Mouse (Mus musculus) limb, embryonic 11.5 days (tissue): ENCODE results near the gene Zbtb4. TPM values are rescaled to one million over a fixed set of nuclear protein-coding genes. Genes with fewer than 3 reads are reported as not detected.

ENCODE experiments used
- ATAC-seq: fragments of 200-750 bp; cut with Nextera tagmentation; 2 replicates; pipeline ENCODE4 v1.8.0; 2017; ENCODE audit warnings: low read depth; ENCODE audit not compliant: insufficient number of reproducible peaks, low FRiP score, low TSS enrichment
- DNase-seq: peaks from one replicate; pipeline ENCODE4 v3.0.0-alpha.2; 2015; ENCODE audit warnings: low spot score
- H3K27ac ChIP-seq: fragments of 300-500 bp; sonication (generic); replicated peaks from 2 replicates; pipeline ENCODE4 v1.5.1; 2014; ENCODE audit warnings: low read depth, mild to moderate bottlenecking, low read length
- H3K27me3 ChIP-seq: fragments of 300-500 bp; sonication (generic); 2 replicates; pipeline ENCODE4 v1.6.1; 2014; ENCODE audit warnings: mild to moderate bottlenecking, low read length, mixed read lengths; ENCODE audit not compliant: control insufficient read depth, insufficient read depth
- H3K36me3 ChIP-seq: fragments of 300-500 bp; sonication (generic); 2 replicates; pipeline ENCODE4 v1.6.1; 2014; ENCODE audit warnings: mild to moderate bottlenecking, low read length, moderate library complexity, mixed read lengths; ENCODE audit not compliant: control insufficient read depth, insufficient read depth
- H3K4me1 ChIP-seq: fragments of 300-500 bp; sonication (generic); 2 replicates; pipeline ENCODE4 v1.6.1; 2014; ENCODE audit warnings: low read length, mixed read lengths; ENCODE audit not compliant: control insufficient read depth, insufficient read depth
- H3K4me2 ChIP-seq: fragments of 300-500 bp; sonication (generic); 2 replicates; pipeline ENCODE4 v1.6.1; 2014; ENCODE audit warnings: low read depth, mild to moderate bottlenecking, moderate library complexity; ENCODE audit not compliant: severe bottlenecking
- H3K4me3 ChIP-seq: fragments of 300-500 bp; sonication (generic); 2 replicates; pipeline ENCODE4 v1.5.1; 2014; ENCODE audit warnings: low read depth, low read length
- H3K9ac ChIP-seq: fragments of 300-500 bp; sonication (generic); 2 replicates; pipeline ENCODE4 v1.6.1; 2014; ENCODE audit warnings: mild to moderate bottlenecking, low read length
- H3K9me3 ChIP-seq: fragments of 300-500 bp; sonication (generic); 2 replicates; pipeline ENCODE4 v1.6.1; 2016; ENCODE audit warnings: low read length; ENCODE audit not compliant: control insufficient read depth
- WGBS: fragments of 180-500 bp; shearing (Covaris S2); extraction: QIAGEN DNeasy Blood & Tissue Kit; methylation state at CpG from one replicate; pipeline ENCODE4 v1.1.7; 2014; 5-methylcytosine and 5-hydroxymethylcytosine counted together
- polyA plus RNA-seq: library from polyadenylated mRNA; unstranded; fragments of >200 nt; fragmentation: Nextera tagmentation; extraction: Ambion mirVana; gene quantifications from 2 replicates; pipeline ENCODE4 v1.2.1, GENCODE M21; 2014

The Zbtb4 gene
- polyA plus RNA-seq, 1 experiment from 2014 or later: 1.1 TPM

GRCm38 (mm10) chr11:69797924-69798323, 32.2 kb downstream of the Zbtb4 start:
- DNase-seq (no peak), ATAC-seq (no peak)
- 68% methylated on average over 7 of the region's 7 CpGs for WGBS
- Histone ChIP-seq H3K36me3 (no peaks in the 10 kb centered on the region), H3K27ac (no peak overlapping the region), H3K9ac (no peak overlapping the region), H3K4me1 (peaks cover 29% of the 10 kb centered on the region), H3K9me3 (no peaks in the 10 kb centered on the region), H3K27me3 (peaks cover 43% of the 10 kb centered on the region), H3K4me3 (no peak overlapping the region), H3K4me2 (no peak overlapping the region)

- H3K27ac ChIP-seq: no peak overlapping the region
- peaks cover 42% of the 10 kb centered on the region for H3K4me1 ChIP-seq
- H3K9me3 ChIP-seq: no peaks in the 10 kb centered on the region
- H3K27me3 ChIP-seq: peaks cover 54% of the 10 kb centered on the region
- WGBS: 28% methylated on average over 12 of the region's 12 CpGs
- ATAC-seq: no peak
- peak overlapping the region; percentile 46; the same call in 1 of the 2 replicates for H3K4me3 ChIP-seq
- no peak overlapping the region for H3K9ac ChIP-seq
- H3K36me3 ChIP-seq: no peaks in the 10 kb centered on the region
- peak overlapping the region; percentile 91 for H3K4me2 ChIP-seq
- no peak for DNase-seq
Observed at GRCm38 (mm10) chr11:69799394-69800137, 33.9 kb downstream of the Zbtb4 start.

GRCm38 (mm10) chr11:69800138-69800391, 34.4 kb downstream of the Zbtb4 start:
- 0% methylated on average over 11 of the region's 11 CpGs for WGBS
- Histone ChIP-seq H3K27ac (no peak overlapping the region), H3K4me3 (peak overlapping the region; percentile 46), H3K4me2 (peak overlapping the region; percentile 91), H3K4me1 (peaks cover 42% of the 10 kb centered on the region), H3K27me3 (peaks cover 59% of the 10 kb centered on the region), H3K36me3 (no peaks in the 10 kb centered on the region), H3K9ac (0 out of 2 replicates have a peak overlapping the region, but pooled peaks have one; percentile 30), H3K9me3 (no peaks in the 10 kb centered on the region)
- DNase-seq: no peak
- ATAC-seq: no peak

- H3K4me3 ChIP-seq: peak overlapping the region; percentile 46
- H3K9ac ChIP-seq: peak overlapping the region; percentile 68
- ATAC-seq (peak; percentile 61; the same call in 1 of the 2 replicates), DNase-seq (peak; percentile 83)
- peak overlapping the region; percentile 91 for H3K4me2 ChIP-seq
- H3K4me1 ChIP-seq: peaks cover 42% of the 10 kb centered on the region
- under 1% methylated on average over 36 of the region's 36 CpGs for WGBS
- H3K36me3 ChIP-seq: no peaks in the 10 kb centered on the region
- 0 out of 2 replicates have a peak overlapping the region, but pooled peaks have one; percentile 42 for H3K27ac ChIP-seq
- peaks cover 65% of the 10 kb centered on the region for H3K27me3 ChIP-seq
- no peaks in the 10 kb centered on the region for H3K9me3 ChIP-seq
Observed at GRCm38 (mm10) chr11:69800392-69801197, 34.9 kb downstream of the Zbtb4 start.

GRCm38 (mm10) chr11:69801379-69801977, 35.8 kb downstream of the Zbtb4 start, which contains the start of gene Fgf11:
Gene Fgf11, minus strand, starts transcription at chr11:69801857.
- Histone ChIP-seq H3K27ac (0 out of 2 replicates have a peak within 1 kb of the TSS, but pooled peaks have one; percentile 42), H3K27me3 (peaks cover 70% of the 10 kb centered on the region), H3K4me3 (peak within 1 kb of the TSS; percentile 46), H3K36me3 (no peaks in the 10 kb centered on the region), H3K9ac (peak within 1 kb of the TSS; percentile 68), H3K4me1 (peaks cover 42% of the 10 kb centered on the region), H3K9me3 (no peaks in the 10 kb centered on the region), H3K4me2 (peak within 1 kb of the TSS; percentile 91)
- ATAC-seq (no peak), DNase-seq (peak; percentile 32)
- 2% methylated on average over 33 of the region's 33 CpGs for WGBS

- Histone ChIP-seq H3K4me1 (peaks cover 42% of the 10 kb centered on the region), H3K9me3 (no peaks in the 10 kb centered on the region), H3K4me2 (peak overlapping the region; percentile 85), H3K27ac (no peak overlapping the region), H3K9ac (peak overlapping the region; percentile 34; the same call in 1 of the 2 replicates), H3K27me3 (peaks cover 72% of the 10 kb centered on the region), H3K4me3 (peak overlapping the region; percentile 46), H3K36me3 (no peaks in the 10 kb centered on the region)
- DNase-seq (peak; percentile 83), ATAC-seq (no peak)
- WGBS: under 1% methylated on average over 33 of the region's 33 CpGs
Observed at GRCm38 (mm10) chr11:69802648-69803105, 37.0 kb downstream of the Zbtb4 start.

- no peak overlapping the region for H3K27ac ChIP-seq
- H3K4me1 ChIP-seq: peaks cover 42% of the 10 kb centered on the region
- H3K36me3 ChIP-seq: no peaks in the 10 kb centered on the region
- H3K27me3 ChIP-seq: peaks cover 65% of the 10 kb centered on the region
- peak overlapping the region; percentile 85 for H3K4me2 ChIP-seq
- ATAC-seq (no peak), DNase-seq (no peak)
- H3K4me3 ChIP-seq: peak overlapping the region; percentile 46
- no peaks in the 10 kb centered on the region for H3K9me3 ChIP-seq
- H3K9ac ChIP-seq: no peak overlapping the region; the same call in 1 of the 2 replicates
- WGBS: 2% methylated on average over 12 of the region's 12 CpGs
Observed at GRCm38 (mm10) chr11:69803328-69803727, 37.6 kb downstream of the Zbtb4 start.
